Mouse (Mus musculus) natural killer cell, adult 2 months (primary cell): ENCODE measurements around the gene Soga1.

Experiments used
- DNase-seq, 2 experiments: peaks; one replicate each; pipeline ENCODE4 v3.0.0; 2022; ENCODE audit warnings: low spot score in 2 of 2

Gene Soga1

DNA sequence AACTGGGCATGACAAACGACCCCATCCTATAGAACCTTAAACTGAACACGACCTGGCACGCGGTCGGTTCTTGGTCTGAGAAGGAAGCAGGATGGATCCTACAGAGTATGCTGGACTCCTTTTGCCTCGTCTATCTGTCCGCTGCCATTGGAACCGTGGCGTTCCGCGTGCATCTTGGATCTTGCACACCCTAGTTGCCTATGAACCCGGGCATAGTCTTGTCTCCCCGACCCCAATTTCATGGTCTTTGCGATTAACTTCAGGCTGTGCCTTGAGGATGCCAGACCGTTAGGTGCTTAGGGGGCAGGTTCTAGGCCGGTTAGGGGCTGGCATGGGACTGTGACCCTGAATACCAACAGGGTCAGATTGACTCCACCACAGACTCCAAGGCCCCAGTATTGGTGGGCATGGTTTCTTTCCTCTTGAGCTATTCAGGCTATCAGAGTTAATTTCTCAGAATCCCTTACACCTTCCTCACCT, 687 bp upstream of the Soga1 start:
- no peak for DNase-seq

DNA sequence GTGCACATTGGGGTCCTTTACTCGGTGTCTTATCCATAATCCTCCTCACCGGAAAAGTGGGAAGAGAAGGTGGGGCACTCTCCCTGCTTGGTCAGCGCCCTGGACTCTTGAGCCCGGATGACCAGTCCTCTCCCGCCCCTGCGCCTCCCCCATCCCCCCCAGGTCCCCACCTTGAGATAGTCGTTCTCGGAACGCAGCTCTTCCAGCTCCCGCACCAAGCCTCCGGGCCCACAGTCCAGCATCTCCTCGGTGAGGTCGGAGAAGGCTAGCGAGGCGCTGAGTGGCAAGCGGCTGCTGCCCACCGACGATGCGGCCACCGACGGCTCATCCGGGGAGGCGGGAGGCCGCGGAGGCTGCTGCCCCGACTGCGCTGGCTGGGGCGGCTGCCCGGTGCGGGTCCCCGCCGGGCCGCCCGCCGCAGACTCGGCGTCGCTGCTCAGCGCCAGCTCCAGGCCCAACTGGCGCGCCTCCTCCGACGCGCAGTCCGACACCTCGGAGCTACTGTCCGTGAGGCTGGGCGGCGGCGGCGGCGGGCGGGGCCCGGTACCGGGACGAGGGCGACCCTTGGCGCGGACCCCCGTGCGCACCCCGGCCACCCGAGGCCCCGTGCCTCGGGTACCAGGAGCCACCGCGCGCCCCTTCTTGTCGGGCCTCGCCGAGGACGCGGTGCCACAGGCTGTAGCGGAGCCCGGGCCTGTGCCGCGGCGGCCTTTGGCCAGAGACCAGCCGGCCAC, 828 bp downstream of the Soga1 start:
- no peak for DNase-seq

DNA sequence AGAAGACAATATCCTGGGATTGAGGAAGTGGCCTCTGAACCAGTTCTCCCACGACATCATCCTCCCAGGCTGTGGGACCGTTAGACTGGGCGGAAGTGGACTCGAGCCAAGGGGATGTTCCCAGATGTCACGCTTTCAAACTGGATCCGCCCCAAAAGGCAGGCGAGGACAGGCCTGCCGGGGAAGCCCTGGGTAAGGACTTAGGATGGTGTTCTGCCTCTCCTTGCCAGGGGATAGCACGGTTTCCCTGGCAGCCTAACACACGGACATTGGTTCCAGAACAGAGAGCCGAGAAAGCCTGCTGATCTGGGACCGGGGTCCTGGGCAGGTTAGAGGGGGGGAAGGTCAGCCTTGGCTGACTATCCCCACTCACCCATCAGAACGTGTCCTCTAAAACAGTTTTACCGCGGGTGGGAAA, 1.4 kb downstream of the Soga1 start:
- DNase-seq = no peak

DNA sequence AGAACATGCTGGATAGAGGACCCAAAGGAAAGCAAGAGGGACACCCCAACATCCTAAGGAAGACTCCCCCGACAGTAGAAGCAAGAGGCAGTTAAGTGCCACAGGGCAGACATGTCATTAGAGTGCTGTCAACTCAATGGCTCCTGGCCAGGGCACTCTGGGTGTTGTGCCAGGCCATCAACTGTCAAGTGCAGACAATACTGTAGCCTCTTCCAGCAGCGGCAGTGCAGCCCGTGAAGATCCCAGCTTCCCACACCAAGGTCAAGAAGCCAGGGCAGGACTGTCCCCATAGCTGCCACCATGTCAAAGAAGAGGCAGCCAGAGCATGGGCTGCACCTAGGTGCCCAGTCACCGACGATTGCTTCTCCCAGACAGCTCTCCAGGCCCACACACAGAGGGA, 1.9 kb downstream of the Soga1 start:
- DNase-seq = no peak

DNA sequence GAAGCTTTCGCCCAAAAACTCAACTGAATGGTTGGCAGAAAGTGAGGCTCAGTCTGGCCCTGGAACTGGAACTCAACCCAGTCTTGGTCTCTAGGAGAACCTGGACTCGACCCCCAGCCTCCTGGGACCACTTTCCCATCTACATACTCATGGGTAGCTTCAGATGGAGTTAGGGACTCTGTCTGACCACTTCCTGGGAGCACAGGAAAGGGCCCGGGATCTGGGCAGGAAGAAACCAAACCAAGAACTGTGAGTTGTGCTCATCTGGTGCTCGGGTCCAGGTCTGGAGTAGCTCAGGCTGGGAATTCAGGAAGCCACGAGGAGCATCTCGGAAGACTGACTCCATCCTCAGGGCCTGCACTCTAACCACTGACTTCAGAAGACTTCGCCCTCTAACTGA, 2.5 kb downstream of the Soga1 start:
- no peak for DNase-seq

DNA sequence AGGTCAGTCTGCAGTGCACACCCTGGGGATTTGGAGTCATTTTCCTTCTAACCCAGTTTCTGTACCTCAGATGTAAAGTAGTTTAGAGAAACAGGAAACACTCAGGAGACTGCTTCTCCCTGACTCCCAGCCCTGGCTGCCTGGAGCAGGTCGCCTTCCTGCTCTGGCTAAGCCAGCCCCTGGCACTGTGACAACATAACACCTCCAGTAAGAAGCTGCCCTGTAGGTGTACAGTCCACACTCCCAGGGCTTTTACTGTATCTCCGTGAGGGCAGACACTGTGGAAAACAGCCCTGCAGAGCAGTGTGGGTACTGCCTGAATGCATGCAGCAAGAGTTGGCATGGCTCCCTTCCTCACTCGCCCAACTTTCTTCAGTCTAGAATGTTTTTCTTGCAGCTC, 3.4 kb downstream of the Soga1 start:
- DNase-seq = no peak

DNA sequence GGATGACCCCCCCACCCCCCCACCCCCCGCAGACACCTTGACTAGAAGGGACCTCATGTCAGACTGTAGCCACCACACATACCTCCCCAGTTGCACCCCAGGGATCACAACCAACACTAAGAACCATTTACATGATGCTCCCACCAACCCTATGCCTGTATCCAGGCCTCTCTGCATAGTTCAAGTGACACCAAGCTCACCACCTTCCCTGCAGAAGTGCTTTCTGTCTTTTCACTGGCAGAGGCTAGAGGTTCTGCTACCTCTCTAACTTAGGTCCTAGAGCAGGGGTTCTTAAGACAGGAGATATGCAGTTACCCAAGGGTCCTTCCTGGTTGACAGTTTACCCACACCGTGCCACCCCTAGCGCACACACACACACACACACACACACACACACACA, 3.8 kb downstream of the Soga1 start:
- no peak for DNase-seq

DNA sequence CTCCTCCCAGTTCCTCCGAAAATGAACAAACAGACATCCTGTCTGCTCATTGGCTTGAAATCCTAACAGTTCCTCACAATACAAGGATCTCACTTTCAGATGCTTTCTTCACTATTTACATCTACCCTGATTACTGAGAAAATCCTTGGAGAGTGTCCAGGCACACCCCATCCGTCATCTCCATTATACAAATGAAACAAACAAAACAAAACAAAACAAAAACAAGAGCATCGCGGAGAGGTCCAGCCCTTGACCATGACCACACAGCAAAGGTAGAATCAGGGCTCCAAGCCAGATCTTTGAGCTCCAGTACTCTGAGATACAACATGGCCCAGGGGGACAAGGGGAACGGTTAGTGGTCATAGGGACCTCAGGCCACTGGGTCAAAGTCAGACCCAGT, 4.3 kb downstream of the Soga1 start:
- DNase-seq = no peak

DNA sequence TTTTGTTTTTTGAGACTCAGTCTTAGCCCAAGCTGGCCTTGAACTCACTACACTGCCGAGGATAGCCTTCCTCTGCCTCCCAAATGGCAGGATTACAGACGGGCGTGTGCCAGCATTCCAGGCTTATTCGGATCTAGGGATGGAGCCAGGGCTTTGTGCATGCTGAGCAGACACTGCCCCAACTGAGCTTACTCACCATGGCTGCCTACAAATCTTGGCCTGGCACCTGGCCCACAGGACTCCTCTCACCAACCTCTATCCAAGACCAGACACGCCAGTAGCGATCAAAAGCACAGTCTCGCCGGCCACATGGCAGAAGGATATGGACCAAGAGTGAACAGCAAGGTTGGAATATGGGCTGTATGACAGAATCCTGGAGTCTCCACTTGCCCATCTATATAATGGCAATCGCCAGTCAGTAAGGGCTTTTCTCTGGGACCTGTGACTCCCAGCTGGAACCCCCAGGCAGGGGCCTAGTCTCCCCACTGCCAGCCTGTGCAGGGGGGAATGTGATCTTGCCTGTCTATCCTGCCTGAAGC, 4.8 kb downstream of the Soga1 start:
- DNase-seq = no peak

DNA sequence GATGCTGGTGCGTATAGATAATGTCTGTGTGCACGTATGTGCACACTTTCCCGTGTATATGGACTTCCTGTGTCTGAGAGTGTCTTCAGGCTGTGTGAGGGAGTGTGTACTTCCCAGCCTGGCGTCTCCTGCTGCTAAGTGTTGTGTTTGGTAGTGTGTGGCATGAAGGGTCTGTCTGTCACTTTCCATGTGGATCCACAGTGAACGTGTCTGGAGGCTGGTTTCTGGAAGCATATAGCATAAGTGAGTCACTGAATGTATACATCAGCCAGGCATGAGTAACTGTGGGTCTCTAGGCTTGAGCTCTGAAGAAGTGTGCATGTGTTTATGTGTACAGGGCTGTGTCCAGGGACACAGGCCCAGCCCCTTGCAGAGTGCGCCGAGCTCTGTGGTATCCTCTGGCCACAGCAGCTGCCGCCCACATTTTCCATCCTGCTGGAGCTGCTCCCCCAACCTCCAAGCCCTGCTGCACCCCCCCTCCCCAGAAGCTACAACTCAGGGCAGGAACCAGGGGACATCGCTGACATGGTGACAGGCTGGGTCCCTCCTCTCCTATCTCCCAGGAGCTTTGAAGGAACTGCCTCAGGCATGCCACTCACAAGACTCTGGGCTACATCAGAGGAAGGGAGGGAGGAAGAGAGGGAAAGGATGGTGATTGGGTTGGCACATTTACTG, 5.5 kb downstream of the Soga1 start:
- no peak for DNase-seq

DNA sequence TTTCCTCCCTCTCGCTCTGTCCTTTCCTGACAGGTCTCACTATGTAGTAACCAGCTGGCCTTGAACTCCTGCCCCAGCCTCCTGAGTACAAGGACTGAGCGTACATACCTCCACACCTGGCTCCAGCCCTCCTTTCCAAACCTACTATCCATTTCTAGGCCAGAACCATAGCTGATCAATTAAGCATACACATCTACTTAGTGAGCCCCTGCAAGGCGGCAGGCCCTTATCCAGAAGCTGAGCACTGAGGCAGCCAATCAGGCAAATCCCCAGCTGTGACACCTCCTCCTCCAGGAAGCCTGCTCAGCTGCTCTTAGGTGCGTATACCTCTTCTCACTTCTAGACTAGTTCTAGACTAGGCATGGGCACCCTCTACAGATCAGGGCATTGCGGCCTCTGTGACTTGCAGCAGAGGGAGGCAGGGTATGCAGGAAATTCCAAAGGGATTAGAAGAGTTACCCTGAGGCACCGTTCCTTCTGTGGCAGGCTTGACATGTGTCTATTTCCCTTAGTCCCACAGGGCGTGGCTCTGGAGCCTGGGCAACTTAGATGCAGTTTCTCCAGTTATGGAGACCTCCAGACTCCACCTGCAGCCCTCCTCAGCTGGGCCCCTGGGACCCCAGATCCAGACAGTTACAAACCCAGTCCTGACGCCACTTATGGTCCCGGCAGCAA, 6.6 kb downstream of the Soga1 start:
- no peak for DNase-seq

DNA sequence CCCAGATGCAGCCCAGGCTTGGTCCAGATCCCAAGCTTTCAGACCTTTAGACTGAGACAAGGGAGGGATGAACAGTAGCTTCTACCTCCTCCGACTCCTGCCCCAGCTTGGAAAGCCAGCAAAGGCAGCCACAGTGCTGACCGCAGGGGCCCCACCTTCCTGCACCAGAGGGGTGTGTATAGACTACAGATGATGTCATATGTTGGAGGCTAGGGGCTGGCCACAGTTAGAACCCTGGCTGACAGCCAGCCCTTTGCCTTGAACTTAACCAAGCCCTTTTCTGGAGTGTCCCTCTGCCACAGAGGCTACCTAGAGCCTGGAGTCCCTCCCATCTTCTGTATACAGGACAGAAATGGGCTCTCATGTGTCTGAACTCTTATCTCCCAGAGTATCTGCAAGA, 7.5 kb downstream of the Soga1 start:
- DNase-seq = peak; percentile 53 to 66

DNA sequence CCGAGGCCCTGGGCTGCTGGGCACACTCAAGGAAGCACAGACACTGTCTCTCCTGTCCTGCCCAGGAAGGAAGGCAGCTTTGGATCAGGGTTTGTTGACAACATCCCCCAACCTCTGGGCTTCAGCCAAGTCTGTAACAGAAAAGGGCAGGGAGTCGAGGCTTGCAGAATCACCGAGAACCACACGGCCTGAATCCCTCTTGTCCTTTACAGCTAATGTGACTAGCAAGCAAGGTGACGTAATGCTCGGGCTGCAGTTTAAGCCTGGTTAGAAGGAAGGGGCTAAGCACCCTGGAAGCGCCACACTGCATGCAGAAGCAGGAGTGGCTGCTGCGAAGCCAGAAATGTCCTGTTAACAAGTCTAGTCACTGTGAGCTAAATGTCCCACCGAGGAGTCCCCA, 8.7 kb downstream of the Soga1 start:
- no peak for DNase-seq

DNA sequence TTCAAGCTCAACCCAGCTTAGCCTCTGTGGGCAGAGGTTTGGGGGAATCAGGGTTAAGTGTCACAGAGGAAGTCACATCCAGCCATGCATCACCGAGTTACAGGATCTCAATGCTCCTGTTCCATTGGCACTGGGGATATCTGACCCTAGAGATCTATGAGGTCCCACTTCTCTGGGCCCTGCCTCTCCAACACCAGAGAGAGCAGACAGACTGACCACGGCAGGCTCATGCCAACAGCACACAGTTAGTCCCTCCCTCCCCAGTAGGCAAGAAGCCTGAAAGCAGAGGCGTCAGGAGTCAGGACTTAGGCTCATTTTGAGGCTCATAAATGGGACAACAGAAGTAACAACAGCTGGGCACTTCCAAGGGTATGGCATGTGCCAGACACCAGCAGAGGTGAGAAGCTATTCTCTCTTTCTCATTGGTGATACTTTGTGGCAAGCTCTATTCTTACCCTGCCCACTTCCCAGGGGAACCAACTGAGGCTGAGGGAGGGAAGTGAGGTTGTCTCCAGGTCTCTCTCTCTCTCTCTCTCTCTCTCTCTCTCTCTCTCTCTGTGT, 9.2 kb downstream of the Soga1 start:
- no peak for DNase-seq

DNA sequence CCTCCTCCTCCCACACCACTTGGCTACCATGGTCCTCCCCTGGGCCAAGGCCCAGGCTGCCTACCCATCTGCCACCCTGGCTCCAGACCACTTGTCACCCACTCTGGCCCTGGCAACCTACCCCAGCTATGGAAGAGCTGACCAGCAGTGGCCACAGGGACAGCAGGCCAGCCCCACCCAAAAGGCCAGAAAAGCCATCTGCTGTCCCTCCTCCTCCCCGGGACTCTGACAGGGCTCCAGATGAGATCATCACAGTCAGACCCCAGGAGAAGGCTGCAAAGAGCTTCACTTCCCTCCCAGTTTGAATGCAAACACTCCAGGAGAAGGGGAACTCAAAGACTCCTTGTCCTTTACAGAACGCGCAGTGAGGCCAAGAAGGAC, 9.7 kb downstream of the Soga1 start:
- DNase-seq = no peak

DNA sequence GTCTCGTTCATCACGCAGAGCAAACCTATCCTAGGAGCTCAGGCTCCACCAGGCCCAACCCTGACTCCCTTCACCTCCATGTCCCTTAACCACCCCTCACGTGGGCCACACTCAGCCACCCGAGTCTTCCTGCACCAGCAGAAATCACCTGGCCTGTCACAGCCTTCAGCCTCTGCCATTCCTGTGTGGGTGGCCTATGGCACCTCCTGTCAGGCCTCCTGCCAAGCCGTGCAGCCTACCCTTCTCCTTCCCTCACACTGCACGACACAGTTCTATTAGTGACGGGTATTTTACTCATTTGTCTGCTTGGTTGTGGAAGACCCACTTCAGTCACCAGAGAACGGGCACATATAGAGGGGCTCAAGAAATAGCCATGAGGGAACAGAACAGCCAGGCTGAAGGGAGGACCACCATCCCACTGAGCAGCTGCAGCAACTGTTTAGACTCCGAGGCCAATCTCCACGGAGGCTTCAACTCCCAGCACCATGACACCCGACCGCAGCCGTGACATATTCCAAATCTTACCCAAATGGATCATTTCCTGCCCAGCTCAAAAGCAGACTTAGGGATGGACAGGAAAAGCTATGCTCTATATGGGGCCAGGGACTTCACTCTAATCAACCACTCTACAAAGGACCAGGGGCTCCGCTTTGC, 10.2 kb downstream of the Soga1 start:
- no peak for DNase-seq

DNA sequence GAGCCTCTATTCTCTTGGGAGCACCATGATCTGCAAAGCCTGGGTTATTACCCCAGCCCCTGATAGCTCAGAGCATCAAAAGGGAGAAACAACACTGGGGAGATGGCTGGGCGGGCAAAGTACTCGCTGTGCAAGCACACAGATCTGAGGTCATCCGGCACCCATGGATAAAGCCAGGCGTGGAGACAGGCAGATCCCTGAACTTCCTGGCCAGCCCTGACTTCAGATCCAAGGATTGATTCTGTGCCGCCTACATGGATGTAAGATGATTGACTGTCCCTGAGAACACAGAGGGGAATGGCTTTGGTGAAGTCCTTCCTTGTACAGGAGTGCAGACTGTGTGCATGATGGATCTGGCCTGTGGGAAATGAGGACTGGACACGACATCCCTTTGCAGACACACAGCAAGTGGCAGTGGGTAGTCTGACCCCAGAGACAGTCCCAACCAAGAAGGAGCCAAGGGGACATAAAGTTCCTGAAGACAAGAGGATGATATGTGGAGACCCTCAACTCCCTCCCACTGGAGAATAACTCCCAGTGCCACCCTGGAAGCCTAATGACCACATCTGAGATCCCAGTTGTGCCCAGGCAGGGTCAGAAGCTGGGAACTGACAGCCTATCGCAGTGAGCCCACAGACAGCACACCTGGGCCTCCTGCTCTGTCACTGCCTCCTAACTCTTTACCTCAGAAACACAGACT, 12.2 kb downstream of the Soga1 start:
- DNase-seq = no peak

DNA sequence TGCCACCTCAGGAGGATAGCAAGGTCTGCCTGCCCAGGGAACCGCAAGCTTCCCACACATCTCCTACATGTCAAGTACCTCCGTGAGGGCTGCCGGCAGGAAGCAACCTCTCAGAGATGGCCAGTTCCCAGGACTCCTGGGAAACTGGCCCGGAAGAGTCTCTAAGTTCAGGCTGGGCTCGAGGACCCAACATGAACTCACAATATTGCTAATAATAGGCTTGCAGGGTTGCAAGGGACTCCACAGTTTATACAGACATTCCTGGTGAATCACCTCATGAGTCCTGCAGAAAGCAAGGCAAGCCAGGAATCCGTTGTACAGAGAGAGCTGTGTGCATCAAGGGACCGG, 13.2 kb downstream of the Soga1 start:
- DNase-seq = no peak

DNA sequence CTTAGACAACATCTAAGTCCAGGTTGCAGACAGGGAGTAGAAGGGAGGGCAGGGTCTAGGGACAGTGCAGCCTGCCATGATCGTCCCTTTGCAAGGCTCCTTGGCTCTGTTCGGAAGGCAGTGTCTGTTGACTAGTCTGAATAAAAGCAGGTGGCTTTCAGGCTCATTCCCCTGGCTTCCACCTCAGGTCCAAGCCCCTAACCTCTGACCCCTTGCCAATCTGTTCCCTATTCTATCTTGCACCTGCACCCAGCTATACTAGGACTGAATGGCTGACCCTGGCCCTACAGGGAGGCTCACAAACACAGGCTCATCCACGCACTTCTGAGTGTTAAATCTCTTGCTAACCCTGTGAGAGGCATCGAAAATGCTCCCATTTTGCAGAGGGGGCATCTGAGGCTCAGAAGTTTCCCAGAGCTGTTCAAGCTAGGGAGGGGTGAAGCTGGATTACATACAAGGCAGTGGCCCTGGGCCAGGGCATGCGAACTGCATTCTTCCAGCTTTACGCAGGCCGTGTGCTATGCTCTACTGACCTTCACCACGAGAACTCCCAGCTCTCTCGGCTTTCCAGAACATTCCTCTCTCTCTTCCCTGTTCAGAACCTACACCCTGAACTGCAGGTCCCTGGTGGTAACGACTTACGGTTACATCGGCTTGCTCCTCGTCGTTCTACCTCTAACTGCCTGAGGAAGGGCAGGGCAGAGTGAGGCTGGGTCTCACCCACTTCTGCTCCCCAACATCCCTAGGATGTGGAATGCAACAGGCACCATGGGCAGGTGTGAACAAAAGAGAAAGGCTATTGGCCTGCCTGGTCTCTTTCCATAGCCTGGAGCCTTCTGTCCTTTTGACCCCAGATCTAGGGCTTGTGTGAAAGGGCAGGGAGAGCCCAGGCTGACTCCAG, 13.8 kb downstream of the Soga1 start:
- no peak for DNase-seq

DNA sequence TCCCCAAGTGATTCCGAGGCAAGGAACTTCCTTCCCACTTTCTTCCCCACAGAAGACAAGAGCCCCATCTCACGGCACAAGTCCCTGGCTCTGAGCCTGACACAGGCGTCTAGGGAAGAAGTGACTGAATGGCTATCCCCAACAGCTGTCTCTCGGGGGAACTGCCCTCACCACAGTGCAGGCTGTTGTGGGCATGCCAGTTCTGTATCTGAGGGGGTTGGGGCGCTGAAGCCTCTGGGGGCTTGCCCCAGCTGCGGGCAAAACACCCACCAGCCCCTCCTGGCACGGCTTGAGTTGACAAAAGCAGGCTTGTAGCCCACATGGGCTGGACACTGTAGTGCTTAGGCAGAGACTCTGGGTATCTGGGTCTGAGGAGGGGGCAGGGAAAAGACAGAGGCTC, 14.9 kb downstream of the Soga1 start:
- DNase-seq = no peak
